Mouse (Mus musculus) sigmoid colon, adult 10 weeks (tissue): Measurements from ENCODE around the gene Epx. TPM values are rescaled to one million over a fixed set of nuclear protein-coding genes. Genes with fewer than 3 reads are reported as not detected.

Experiments used
- polyA plus RNA-seq: library from polyadenylated mRNA; stranded (reverse); fragments of 350-450 nt; fragmentation: Illumina TruSeq; extraction: RNeasy Lipid Tissue Mini Kit (QIAGEN cat#74804); gene quantifications from one replicate; pipeline ENCODE4 v1.2.3, GENCODE M21; 2014; ENCODE audit warnings: low read depth, low replicate concordance

Gene Epx
- polyA plus RNA-seq = not detected

GRCm38 (mm10) chr11:87875436-87875835 lies at the start of gene Epx:
Gene Epx (minus strand): TSS chr11:87875536.

DNA sequence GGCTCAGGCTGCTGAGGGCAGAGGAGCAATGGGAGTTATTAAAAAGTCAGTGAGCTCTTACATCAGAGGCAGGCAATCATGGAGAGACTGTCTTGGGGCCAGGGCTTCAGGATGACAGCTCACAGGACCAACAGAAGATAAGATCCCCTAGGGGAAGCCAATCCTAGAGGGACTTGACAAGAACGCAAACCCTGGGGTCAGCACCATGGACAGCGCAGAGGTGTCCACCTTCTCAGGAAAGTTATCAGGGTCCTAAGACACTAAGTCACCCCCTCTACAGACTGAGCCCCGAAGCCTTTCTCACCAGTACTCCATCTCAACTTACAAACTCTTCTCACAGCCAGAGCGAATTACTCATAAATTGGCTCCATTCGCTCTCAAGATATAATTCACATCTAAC lies 45.6 kb upstream of the Epx start, which contains the start of gene Olfr464:
Olfr464 (minus strand) TSS at position 2 of the 400 bp plus-strand sequence.

DNA sequence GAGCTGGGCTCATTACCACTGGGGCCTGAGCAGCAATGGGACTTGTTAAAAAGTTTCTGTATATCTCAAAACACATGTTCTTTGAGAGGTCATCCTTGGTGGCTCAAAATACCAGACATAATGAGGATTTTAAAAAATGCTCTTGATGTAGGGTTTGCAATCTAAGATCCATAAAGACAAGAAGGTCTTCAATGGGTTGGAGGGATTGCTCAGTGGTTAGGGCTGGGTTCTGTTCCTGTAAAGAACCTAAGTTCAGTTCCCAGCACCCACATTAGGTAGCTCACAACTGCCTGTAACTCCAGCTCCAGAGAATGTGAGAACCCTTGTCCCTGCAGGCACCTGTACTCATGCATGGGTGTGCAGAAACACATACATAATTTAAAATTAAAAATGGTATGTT lies 22.0 kb upstream of the Epx start, which contains the start of gene Olfr463:
Olfr463 (minus strand) TSS at position 101 of the 400 bp plus-strand sequence.

DNA sequence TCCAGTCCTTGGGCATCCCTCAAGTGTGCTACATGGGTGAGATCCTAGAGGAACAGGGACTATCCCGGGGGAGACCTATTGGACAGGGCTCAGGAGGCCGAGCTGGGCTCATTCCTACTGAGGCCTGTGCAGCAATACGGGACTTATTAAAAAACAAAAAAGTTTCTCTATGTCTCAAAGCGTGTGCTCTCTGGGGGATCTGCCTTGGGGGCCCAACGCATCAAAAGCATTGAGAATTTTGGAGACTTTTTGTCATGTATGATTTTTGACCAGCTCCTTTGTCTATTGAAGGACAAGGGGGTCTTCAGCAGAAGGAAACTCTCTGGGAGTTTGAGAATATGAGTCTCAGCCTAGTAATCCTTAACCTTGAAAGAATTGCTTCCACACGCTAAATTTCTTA lies 16.8 kb upstream of the Epx start, which contains the start of gene Olfr462:
Olfr462 (minus strand) TSS at position 101 of the 400 bp plus-strand sequence.

GRCm38 (mm10) chr11:87852690-87853596 lies 22.4 kb downstream of the Epx start, which contains the start of gene Mks1:
Gene Mks1 (plus strand): TSS chr11:87853215.

DNA sequence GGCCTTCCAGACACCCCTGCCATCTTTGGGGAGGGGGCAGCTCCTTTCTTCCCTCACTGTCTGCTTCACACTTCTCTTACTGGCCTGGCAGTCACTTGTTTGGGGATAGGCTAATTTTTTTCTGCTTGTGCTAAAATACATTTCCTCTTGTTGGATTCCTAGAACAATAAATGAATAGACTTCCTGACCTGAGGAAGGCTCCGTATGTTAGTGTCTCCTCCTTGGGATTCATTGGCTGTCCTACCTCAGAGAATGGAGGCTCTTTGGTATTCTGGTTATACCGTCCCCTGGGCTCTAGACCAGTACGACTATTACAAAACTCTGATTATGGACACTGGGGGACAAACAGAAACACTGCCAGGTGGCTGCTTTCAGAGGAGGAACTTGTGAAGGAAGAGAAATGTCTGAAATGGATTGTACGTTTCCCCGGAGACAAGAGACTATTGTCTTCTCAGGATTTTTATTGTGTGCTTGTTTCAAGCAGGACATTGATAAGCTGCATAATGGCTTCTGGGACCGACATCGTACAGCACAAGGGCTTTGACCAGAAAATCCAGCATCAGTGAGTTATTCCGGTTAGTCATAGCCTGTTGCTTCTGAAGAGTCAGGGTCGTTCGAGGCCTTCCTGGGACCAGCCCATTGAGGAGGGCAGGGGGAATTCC lies 47.0 kb downstream of the Epx start, which contains the start of gene Lpo:
Lpo (minus strand) TSS at position 51 of the 662 bp plus-strand sequence.

Other genes with a start within 250 kb of the Epx start
- 15.0 TPM for gene Rnf43, start 212.8 kb downstream of the Epx start, polyA plus RNA-seq
- 17.7 TPM for gene Supt4a, start 138.0 kb downstream of the Epx start, polyA plus RNA-seq
- not detected for gene Tspoap1, start 115.0 kb downstream of the Epx start, polyA plus RNA-seq
- gene Mpo, start 82.0 kb downstream of the Epx start, polyA plus RNA-seq = not detected
- 1.3 TPM for gene Lpo, start 47.2 kb downstream of the Epx start, polyA plus RNA-seq
- 1.8 TPM for gene Mks1, start 22.3 kb downstream of the Epx start, polyA plus RNA-seq
- not detected for gene Olfr462, start 16.7 kb upstream of the Epx start, polyA plus RNA-seq
- gene Olfr463, start 21.9 kb upstream of the Epx start, polyA plus RNA-seq = not detected
- gene Olfr464, start 45.4 kb upstream of the Epx start, polyA plus RNA-seq = not detected
- gene Dynll2, start 112.0 kb upstream of the Epx start, polyA plus RNA-seq = 94.8 TPM
- 980 TPM for gene Srsf1, start 171.8 kb upstream of the Epx start, polyA plus RNA-seq
- gene Vezf1, start 192.7 kb upstream of the Epx start, polyA plus RNA-seq = 109 TPM
- gene Cuedc1, start 222.5 kb upstream of the Epx start, polyA plus RNA-seq = 9.1 TPM